Mouse (Mus musculus) midbrain, embryonic 12.5 days (tissue): Measurements from ENCODE around the gene Gm5447. TPM values are rescaled to one million over a fixed set of nuclear protein-coding genes. Genes with fewer than 3 reads are reported as not detected.
A peak's percentile ranks its signal among the peaks of the same experiment; 100 is the strongest.

Source experiments
- ATAC-seq: fragments of 200-750 bp; cut with Nextera tagmentation; 2 replicates; pipeline ENCODE4 v1.8.0; 2017; ENCODE audit warnings: low read depth, moderate TSS enrichment, moderate library complexity; ENCODE audit not compliant: low FRiP score
- H3K27ac ChIP-seq: fragments of 300-500 bp; sonication (generic); replicated peaks from 2 replicates; pipeline ENCODE4 v1.5.1; 2016; ENCODE audit warnings: mild to moderate bottlenecking
- H3K27me3 ChIP-seq: fragments of 300-500 bp; sonication (generic); 2 replicates; pipeline ENCODE4 v1.6.1; 2016; ENCODE audit warnings: mild to moderate bottlenecking
- H3K36me3 ChIP-seq: fragments of 300-500 bp; sonication (generic); 2 replicates; pipeline ENCODE4 v1.6.1; 2016
- H3K4me1 ChIP-seq: fragments of 300-500 bp; sonication (generic); 2 replicates; pipeline ENCODE4 v1.6.1; 2016
- H3K4me2 ChIP-seq: fragments of 300-500 bp; sonication (generic); replicated peaks from 2 replicates; pipeline ENCODE4 v1.6.1; 2016; ENCODE audit warnings: mild to moderate bottlenecking, moderate library complexity
- H3K4me3 ChIP-seq: fragments of 300-500 bp; sonication (generic); 2 replicates; pipeline ENCODE4 v1.5.1; 2016; ENCODE audit warnings: mild to moderate bottlenecking
- H3K9ac ChIP-seq: fragments of 300-500 bp; sonication (generic); replicated peaks from 2 replicates; pipeline ENCODE4 v1.6.1; 2016; ENCODE audit warnings: mild to moderate bottlenecking, moderate library complexity
- H3K9me3 ChIP-seq: fragments of 300-500 bp; sonication (generic); 2 replicates; pipeline ENCODE4 v1.6.1; 2016; ENCODE audit warnings: mild to moderate bottlenecking
- WGBS: fragments of 180-500 bp; shearing (Covaris S2); methylation state at CpG from one replicate; pipeline ENCODE4 v1.1.7; 2016; 5-methylcytosine and 5-hydroxymethylcytosine counted together
- polyA plus RNA-seq: library from polyadenylated mRNA; unstranded; fragments of >200 nt; fragmentation: Nextera tagmentation; extraction: Ambion mirVana; gene quantifications from 2 replicates; pipeline ENCODE4 v1.2.1, GENCODE M21; 2016

Gene Gm5447
- polyA plus RNA-seq, 1 experiment from 2014 or later: 0.13 TPM

DNA sequence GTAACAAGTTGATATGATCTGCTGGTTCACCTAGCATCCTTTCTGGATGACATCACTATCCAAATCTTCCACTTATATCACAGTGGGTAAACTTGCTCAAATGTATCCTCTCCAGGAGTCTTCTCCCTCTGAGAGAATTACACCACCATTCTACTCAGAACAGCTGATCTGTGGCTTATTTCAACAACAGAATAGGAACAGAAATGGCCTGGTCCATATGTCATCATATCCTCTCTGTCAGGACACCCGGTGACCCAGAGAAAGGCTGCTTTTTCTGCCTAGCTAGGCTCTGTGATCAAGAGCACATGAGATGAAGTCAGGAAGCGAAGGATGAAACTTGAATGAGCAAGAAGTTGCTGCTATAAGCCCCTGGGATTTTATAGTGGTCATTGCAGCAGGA, 13.7 kb downstream of the Gm5447 start:
- ATAC-seq: no peak
- H3K9ac ChIP-seq: no peak overlapping the region
- H3K4me3 ChIP-seq: no peak overlapping the region
- H3K9me3 ChIP-seq: no peaks in the 10 kb centered on the region
- no peaks in the 10 kb centered on the region for H3K36me3 ChIP-seq
- WGBS: 90% methylated on average over 2 of the region's 2 CpGs
- peaks cover 9% of the 10 kb centered on the region for H3K4me1 ChIP-seq
- H3K27ac ChIP-seq: no peak overlapping the region
- peaks cover 24% of the 10 kb centered on the region for H3K27me3 ChIP-seq
- no peak overlapping the region for H3K4me2 ChIP-seq

DNA sequence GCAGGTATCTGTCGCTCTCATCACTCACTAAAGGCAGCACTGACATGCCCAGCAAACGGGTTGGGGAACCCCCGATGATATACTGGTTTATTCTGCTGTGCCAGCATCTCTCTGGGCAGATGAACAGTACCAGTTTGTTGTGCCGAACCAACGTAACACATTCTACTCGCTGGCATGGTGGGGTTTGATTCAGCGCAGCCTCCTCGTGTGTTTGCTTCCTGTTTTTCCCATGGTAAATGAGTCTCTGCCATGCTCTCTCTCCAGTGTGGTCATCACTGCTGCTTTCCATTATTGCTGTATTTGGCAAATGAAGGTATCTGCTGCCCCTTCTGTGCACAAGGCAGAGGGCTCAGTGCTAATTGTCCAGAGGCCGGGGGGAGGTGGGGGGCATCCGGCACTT, 15.7 kb downstream of the Gm5447 start:
- WGBS: 88% methylated on average over 10 of the region's 10 CpGs
- peaks cover 9% of the 10 kb centered on the region for H3K4me1 ChIP-seq
- H3K27me3 ChIP-seq: peaks cover 24% of the 10 kb centered on the region
- no peak overlapping the region for H3K9ac ChIP-seq
- H3K4me2 ChIP-seq: no peak overlapping the region
- ATAC-seq: no peak
- H3K27ac ChIP-seq: no peak overlapping the region
- no peak overlapping the region for H3K4me3 ChIP-seq
- H3K36me3 ChIP-seq: no peaks in the 10 kb centered on the region
- no peaks in the 10 kb centered on the region for H3K9me3 ChIP-seq

DNA sequence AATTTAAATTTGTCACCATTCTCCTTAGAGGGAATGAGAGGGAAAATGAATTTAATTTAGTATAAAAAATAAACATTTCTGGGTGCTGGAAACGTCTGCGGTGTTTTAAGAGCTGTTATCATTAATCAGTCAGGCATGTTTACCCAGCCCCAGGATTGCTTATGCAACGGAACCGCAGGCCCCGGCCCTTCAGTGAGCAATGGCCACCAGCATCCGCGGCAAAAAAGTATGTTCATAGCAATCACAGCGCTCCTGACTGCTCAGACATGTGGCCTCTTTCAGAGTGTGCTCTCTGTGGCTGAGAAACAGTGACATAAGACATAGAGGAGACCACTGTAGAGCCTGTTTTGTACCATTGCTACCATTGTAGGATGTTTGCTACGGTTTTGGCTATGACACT, 16.2 kb downstream of the Gm5447 start:
- WGBS: 86% methylated on average over 9 of the region's 9 CpGs
- no peak overlapping the region for H3K4me2 ChIP-seq

DNA sequence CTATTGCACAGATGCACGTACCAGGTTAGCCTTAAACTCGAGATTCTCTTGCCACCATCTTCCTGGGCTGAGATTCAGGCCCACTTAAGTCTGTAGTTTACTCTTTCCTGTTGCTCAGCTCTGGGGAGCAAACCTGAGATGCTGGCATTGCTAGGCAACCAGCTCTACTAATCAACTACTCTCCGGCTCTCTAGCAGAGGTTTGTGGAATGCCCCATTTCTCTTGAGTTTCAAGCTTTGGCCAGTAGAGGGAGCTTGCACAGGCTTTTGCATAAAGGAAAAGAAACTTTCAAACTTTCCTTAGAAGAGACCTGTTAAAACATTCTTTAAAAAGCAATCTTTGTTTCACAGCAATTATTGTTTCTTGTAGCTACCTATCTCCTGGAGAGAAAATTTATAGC, 19.8 kb downstream of the Gm5447 start:
- no peaks in the 10 kb centered on the region for H3K36me3 ChIP-seq
- H3K9me3 ChIP-seq: no peaks in the 10 kb centered on the region
- no peak overlapping the region for H3K27ac ChIP-seq
- H3K4me1 ChIP-seq: no peaks in the 10 kb centered on the region
- no peak overlapping the region for H3K4me2 ChIP-seq
- no peak overlapping the region for H3K4me3 ChIP-seq
- no peak overlapping the region for H3K9ac ChIP-seq
- WGBS: 24% methylated on average over 3 of the region's 3 CpGs
- H3K27me3 ChIP-seq: peaks cover 5% of the 10 kb centered on the region
- ATAC-seq: peak; percentile 63; the same call in 1 of the 2 replicates

More for the DNA sequence above, 16.2 kb downstream of the Gm5447 start:
- Histone ChIP-seq H3K27me3 (peaks cover 24% of the 10 kb centered on the region), H3K4me3 (no peak overlapping the region), H3K36me3 (no peaks in the 10 kb centered on the region), H3K4me1 (peaks cover 8% of the 10 kb centered on the region), H3K27ac (no peak overlapping the region), H3K9ac (no peak overlapping the region), H3K9me3 (no peaks in the 10 kb centered on the region)
- no peak for ATAC-seq

DNA sequence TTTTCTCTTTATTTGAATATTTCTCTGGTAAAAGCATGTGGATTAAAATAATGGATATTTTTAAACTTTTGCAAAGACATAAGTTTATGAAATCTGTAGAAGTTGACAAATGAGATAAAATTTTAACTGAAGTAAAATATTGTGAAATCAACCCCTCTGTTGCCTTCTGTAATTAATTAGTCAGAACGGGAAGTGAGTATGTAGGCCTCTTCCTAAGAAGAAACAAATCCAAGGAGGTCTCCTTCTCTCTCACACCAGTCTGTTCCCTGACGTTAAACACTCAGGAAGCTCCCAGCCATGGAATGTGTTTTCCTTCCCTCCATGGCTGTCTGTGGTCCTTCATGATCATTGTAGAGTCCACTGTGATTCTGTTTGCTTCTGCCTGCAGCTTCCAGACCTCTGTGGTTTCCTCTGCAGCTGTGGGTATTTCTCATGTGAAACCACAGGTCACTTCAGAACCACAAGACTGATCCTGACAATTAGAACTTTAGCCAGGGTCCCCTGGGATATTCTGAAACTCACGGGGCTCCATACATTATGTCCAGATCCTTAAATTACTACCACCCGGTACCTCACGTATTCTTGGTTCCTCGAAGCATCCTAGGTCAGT, 20.4 kb downstream of the Gm5447 start:
- H3K27ac ChIP-seq: no peak overlapping the region

DNA sequence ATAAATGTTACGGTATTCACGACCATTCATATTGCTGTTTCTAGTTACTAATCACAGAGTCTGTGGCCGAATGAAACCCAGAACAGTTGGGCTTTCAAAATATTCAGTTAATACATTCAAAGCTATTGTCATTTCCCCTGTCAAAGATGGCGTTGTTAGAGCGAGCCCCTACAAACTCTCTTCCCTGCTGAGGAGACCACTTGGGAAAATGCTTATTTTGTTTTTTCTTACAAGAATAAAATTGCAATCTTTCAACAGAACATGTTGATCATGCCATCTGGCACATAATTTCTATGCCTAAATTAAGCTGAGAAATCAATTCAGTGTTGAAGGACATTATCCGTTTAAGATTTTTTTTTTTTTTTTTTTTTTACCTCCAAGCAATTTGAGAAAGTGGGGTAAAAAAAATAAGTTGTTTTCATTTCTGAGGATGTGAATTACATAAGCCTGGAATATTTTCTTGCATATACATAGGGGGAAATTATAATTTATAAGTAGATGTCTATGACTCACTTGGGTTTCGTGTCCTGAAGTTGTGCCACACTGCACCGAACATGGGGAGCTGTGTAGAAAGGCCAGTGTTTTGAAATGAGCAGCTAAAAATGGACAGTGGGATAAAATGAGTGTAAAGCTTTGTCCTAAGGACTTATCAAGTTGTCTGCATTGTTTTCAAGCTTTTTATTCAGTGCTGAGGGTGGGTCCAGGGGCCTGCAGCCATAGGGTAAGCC, 23.7 kb downstream of the Gm5447 start:
- Histone ChIP-seq H3K4me2 (no peak overlapping the region), H3K27me3 (no peaks in the 10 kb centered on the region), H3K9ac (no peak overlapping the region), H3K9me3 (no peaks in the 10 kb centered on the region), H3K27ac (no peak overlapping the region), H3K4me1 (no peaks in the 10 kb centered on the region), H3K36me3 (no peaks in the 10 kb centered on the region), H3K4me3 (no peak overlapping the region)
- WGBS: 82% methylated on average over 8 of the region's 8 CpGs
- ATAC-seq: no peak

More for the DNA sequence above, 20.4 kb downstream of the Gm5447 start:
- ATAC-seq: no peak
- Histone ChIP-seq H3K9me3 (no peaks in the 10 kb centered on the region), H3K9ac (no peak overlapping the region), H3K4me3 (no peak overlapping the region), H3K4me2 (no peak overlapping the region), H3K4me1 (no peaks in the 10 kb centered on the region), H3K27me3 (peaks cover 5% of the 10 kb centered on the region), H3K36me3 (no peaks in the 10 kb centered on the region)
- WGBS: 79% methylated on average over 6 of the region's 6 CpGs

DNA sequence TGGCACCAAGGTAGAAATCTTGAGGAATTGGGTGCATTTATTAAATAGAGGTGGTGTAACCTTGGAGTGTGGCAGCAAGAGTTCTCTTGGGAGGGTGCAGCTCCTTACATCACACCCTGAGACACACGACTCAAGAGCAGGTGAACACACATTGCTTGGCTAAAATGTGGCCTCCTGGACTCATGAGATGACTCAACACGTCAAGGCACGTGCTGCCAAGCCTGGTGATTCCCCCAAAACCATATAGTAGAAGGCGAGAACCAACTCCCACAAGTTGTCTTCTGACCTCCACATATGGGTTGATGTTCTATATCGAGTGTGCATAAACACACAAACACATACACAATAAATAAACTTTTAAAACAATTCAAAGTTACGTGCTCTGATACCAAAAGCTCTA, 25.8 kb downstream of the Gm5447 start:
- no peaks in the 10 kb centered on the region for H3K9me3 ChIP-seq
- ATAC-seq: no peak

DNA sequence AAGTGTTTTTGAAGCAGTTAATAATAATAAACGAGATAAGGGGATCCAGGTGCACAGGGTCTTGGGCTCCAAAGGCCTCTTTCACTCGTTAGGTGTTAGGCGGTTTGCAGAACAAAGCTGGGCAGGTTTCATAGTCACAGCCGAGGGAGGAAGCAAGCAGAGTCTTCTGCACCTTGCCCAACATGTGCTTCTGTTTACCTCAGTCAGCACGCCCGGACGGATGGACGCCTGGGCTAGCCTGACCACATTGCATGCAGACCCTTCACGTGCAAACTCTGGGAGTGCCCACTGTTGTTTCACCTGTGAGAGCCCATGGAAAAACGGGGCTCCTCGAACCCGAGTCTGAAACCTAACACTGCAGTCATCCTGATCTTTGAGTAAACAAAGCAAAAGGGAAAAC, 30.5 kb downstream of the Gm5447 start:
- WGBS: 71% methylated on average over 12 of the region's 12 CpGs
- Histone ChIP-seq H3K27ac (no peak overlapping the region), H3K36me3 (no peaks in the 10 kb centered on the region), H3K4me2 (no peak overlapping the region), H3K9me3 (no peaks in the 10 kb centered on the region), H3K9ac (no peak overlapping the region), H3K4me1 (no peaks in the 10 kb centered on the region), H3K27me3 (no peaks in the 10 kb centered on the region), H3K4me3 (no peak overlapping the region)
- ATAC-seq: no peak

More for the DNA sequence above, 25.8 kb downstream of the Gm5447 start:
- no peak overlapping the region for H3K4me2 ChIP-seq
- H3K4me1 ChIP-seq: no peaks in the 10 kb centered on the region
- H3K4me3 ChIP-seq: no peak overlapping the region
- H3K9ac ChIP-seq: no peak overlapping the region
- no peak overlapping the region for H3K27ac ChIP-seq
- no peaks in the 10 kb centered on the region for H3K27me3 ChIP-seq
- 86% methylated on average over 6 of the region's 6 CpGs for WGBS
- no peaks in the 10 kb centered on the region for H3K36me3 ChIP-seq

DNA sequence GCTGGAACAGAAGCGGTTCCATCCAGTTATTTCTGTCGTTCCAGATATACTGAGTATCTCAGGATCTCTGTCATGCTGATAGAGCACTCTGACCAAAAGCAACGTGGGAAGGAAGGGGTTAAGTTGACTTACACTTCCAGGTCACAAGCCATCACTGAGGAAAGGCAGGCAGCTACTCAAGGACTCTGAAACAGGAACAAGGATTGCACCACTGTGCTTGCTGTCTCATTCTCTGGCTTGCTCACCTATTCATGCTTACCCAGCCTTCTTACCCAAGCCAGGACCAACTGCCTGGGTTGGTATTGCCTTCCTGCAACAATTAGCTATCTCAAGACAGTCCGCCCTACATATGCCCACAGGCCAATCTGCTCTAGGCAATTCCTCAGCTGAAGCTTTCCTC, 31.0 kb downstream of the Gm5447 start:
- Histone ChIP-seq H3K4me3 (no peak overlapping the region), H3K9ac (no peak overlapping the region), H3K36me3 (no peaks in the 10 kb centered on the region), H3K4me2 (no peak overlapping the region), H3K4me1 (no peaks in the 10 kb centered on the region), H3K27ac (no peak overlapping the region), H3K9me3 (no peaks in the 10 kb centered on the region), H3K27me3 (no peaks in the 10 kb centered on the region)
- ATAC-seq: no peak
- 76% methylated on average over 4 of the region's 4 CpGs for WGBS

DNA sequence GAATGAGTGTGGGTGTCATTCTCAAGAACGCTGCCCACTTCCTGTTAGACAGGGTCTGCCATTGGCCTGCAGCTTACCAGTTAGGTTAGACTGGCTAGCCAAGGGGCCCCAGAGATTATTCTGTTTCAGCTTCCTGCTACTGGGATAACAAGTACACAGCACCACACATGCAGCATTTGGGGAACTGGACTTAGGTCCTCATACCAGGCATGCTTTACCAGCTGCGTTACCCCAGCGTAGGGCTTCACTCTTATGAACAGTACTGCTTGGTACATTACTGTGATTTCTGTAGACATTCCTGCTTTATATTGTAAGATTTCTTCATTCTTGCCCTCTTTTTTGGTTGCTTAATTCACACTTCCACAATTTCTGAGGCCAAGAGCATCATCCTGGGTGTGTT, 43.5 kb downstream of the Gm5447 start:
- H3K27ac ChIP-seq: no peak overlapping the region
- H3K27me3 ChIP-seq: no peaks in the 10 kb centered on the region
- no peak overlapping the region for H3K4me3 ChIP-seq
- H3K36me3 ChIP-seq: no peaks in the 10 kb centered on the region
- H3K9me3 ChIP-seq: no peaks in the 10 kb centered on the region
- WGBS: 95% methylated on average over 3 of the region's 3 CpGs
- ATAC-seq: no peak
- H3K9ac ChIP-seq: no peak overlapping the region
- H3K4me2 ChIP-seq: no peak overlapping the region
- no peaks in the 10 kb centered on the region for H3K4me1 ChIP-seq

DNA sequence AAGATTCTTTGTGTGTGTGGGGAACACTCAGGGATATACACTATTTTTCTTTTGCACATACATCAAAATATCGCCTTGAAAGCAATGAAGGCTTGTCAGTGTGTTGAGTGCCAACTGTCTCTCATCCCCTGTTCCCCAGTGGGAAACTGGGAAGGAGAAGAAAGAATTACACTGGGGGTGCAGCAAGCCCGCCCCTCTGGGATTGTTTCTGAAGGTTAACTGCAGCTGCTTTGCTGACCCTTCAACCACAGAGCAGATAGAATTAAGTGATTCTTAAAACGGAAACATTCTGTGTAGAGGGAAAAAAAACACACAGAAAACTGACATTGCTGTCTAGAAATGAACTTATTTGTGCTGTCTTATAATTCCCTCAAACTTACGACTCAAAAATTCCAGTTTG, 47.5 kb downstream of the Gm5447 start:
- Histone ChIP-seq H3K4me3 (no peak overlapping the region), H3K4me1 (no peaks in the 10 kb centered on the region), H3K9me3 (no peaks in the 10 kb centered on the region), H3K4me2 (no peak overlapping the region), H3K36me3 (no peaks in the 10 kb centered on the region), H3K27ac (no peak overlapping the region), H3K9ac (no peak overlapping the region), H3K27me3 (no peaks in the 10 kb centered on the region)
- ATAC-seq: no peak
- 67% methylated on average over 4 of the region's 4 CpGs for WGBS

DNA sequence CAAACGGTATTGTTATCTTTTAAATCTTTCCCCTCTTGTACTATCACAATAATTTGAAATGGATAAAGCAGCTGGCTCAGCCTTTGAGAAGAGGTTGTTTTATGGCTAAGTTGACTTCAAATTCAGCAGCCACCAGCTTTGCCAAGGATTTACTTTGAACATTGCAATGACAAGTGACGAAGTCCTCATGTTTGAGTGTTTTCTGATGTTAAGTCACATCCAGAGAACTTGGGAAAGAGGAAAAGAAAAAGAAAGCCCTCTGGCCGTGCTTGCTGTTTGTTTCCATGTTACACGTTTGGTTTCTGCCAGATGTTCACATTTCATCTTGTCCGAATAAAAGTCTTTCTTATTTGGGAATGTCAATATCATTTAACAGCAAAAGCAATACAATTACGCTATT, 47.9 kb downstream of the Gm5447 start:
- Histone ChIP-seq H3K4me2 (no peak overlapping the region), H3K4me1 (no peaks in the 10 kb centered on the region), H3K27ac (no peak overlapping the region), H3K36me3 (no peaks in the 10 kb centered on the region), H3K4me3 (no peak overlapping the region), H3K27me3 (no peaks in the 10 kb centered on the region), H3K9ac (no peak overlapping the region), H3K9me3 (no peaks in the 10 kb centered on the region)
- ATAC-seq: no peak
- 79% methylated on average over 6 of the region's 6 CpGs for WGBS

DNA sequence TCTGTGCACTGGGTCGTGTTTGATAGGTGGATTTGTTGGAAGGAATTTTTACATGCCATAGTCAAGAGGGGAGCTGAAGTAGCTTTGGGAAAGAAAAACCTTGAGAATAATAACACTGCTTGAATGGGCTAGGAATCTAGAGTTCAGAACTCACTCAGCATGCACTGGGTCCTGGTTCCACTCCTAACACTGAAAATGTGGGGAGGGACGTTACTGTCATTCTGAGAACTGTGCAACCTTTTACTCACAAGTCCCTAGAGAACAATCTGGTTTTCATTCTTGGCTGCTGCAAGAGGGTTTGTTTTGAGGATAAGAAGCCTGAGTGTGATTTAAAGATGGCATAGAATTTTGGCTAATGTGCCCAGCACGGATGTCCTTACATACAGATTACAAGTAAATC, 49.7 kb downstream of the Gm5447 start:
- no peaks in the 10 kb centered on the region for H3K4me1 ChIP-seq
- no peak for ATAC-seq
- no peak overlapping the region for H3K9ac ChIP-seq
- WGBS: 77% methylated on average over 3 of the region's 3 CpGs
- H3K27ac ChIP-seq: no peak overlapping the region
- no peaks in the 10 kb centered on the region for H3K9me3 ChIP-seq
- H3K27me3 ChIP-seq: no peaks in the 10 kb centered on the region
- H3K4me3 ChIP-seq: no peak overlapping the region
- H3K4me2 ChIP-seq: no peak overlapping the region
- H3K36me3 ChIP-seq: no peaks in the 10 kb centered on the region
